Mouse (Mus musculus): ENCODE results near the gene Ccdc77. TPM values are rescaled to one million over a fixed set of nuclear protein-coding genes. Genes with fewer than 3 reads are reported as not detected.

Ccdc77 gene
- total and polyA plus RNA-seq, 3 experiments = 14.4 to 17.9 TPM; not detected in 1

DNA sequence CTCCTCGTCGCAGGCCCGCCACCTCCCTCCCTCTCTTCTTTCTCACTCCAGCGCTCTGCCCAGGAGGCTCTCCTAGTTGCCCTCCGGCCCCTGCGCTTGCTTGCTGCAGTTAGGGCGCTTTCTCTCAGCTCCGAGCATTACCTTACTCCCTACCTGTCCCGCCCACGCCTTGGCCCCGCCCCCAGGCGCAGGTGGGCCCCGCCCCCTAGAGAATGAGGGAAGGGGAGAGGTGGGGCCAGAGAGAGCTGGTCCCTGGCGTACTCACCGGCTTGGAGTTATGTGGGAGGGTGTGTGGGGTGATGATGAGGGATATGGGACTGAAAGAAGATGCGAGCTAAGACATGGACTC, 69.4 kb downstream of the Ccdc77 start:
- Histone ChIP-seq H3K36me3 (ENCODE audit: control insufficient read depth in 1 of 2, insufficient read depth in 2 of 2, low read length in 2 of 2) (no peaks in the 10 kb centered on the region), H3K27me3 (ENCODE audit: control insufficient read depth in 1 of 2, insufficient read depth in 2 of 2, low read length in 2 of 2) (peaks cover 0 to 2% of the 10 kb centered on the region in 2 experiments; a peak in 2 of 4 replicates), H3K4me3 (ENCODE audit: control insufficient read depth in 1 of 2, insufficient read depth in 1 of 2, low read depth in 2 of 2, low read length in 2 of 2) (no peak overlapping the region), H3K9me3 (replicated peaks; ENCODE audit: insufficient read depth, low read length) (no peaks in the 10 kb centered on the region), H3K27ac (ENCODE audit: control insufficient read depth, low read depth, low read length) (no peak overlapping the region), H3K9ac (ENCODE audit: control insufficient read depth, low read depth, low read length, poor library complexity, severe bottlenecking) (no peak overlapping the region), H3K4me1 (ENCODE audit: control insufficient read depth in 1 of 2, insufficient read depth in 2 of 2, low read length in 2 of 2) (no peaks in the 10 kb centered on the region), H3K79me2 (ENCODE audit: control insufficient read depth, insufficient read depth, low read length, poor library complexity) (no peaks in the 10 kb centered on the region)
- DNase-seq (ENCODE audit: low read depth, low spot score) = no peak
- TF ChIP-seq POLR2A (IDR thresholded peaks at IDR 0.05; ENCODE audit: control insufficient read depth in 1 of 2, insufficient read depth in 1 of 2, low read depth in 1 of 2, low read length in 2 of 2, poor library complexity in 1 of 2) (no peak), TBP (IDR thresholded peaks at IDR 0.05; ENCODE audit: low read depth, low read length) (no peak), GABPA (IDR thresholded peaks at IDR 0.05; ENCODE audit: low read depth, low read length) (no peak), MEF2A (IDR thresholded peaks at IDR 0.05; ENCODE audit: extremely low read depth, insufficient replicate concordance, low read depth, low read length, poor library complexity, severe bottlenecking) (no peak), UBTF (IDR thresholded peaks at IDR 0.05; ENCODE audit: borderline replicate concordance, insufficient read depth, low read depth, low read length) (no peak), ETS1 (IDR thresholded peaks at IDR 0.05; ENCODE audit: low read depth, low read length) (no peak), POLR2AphosphoS5 (IDR thresholded peaks at IDR 0.05; ENCODE audit: borderline replicate concordance, low read depth, low read length) (no peak), TAL1 (IDR thresholded peaks at IDR 0.05; ENCODE audit: low read length) (no peak)

- no peak for TF ChIP-seq USF1 (IDR thresholded peaks at IDR 0.05; ENCODE audit: low read depth, low read length)
- no peak for TF ChIP-seq ETS1 (IDR thresholded peaks at IDR 0.05; ENCODE audit: low read depth, low read length)
- no peak for TF ChIP-seq MAZ (IDR thresholded peaks at IDR 0.05; ENCODE audit: low read depth, low read length)
- H3K27ac ChIP-seq (ENCODE audit: control insufficient read depth, low read depth, low read length) = no peak within 1 kb of the TSS
- no peak for DNase-seq (ENCODE audit: low read depth, low spot score)
- no peaks in the 10 kb centered on the region for H3K36me3 ChIP-seq (ENCODE audit: control insufficient read depth in 1 of 2, insufficient read depth in 2 of 2, low read length in 2 of 2)
- H3K27me3 ChIP-seq (ENCODE audit: control insufficient read depth in 1 of 2, insufficient read depth in 2 of 2, low read length in 2 of 2) = peaks cover 2% of the 10 kb centered on the region in 2 experiments; a peak in 3 of 4 replicates
- H3K4me1 ChIP-seq (ENCODE audit: control insufficient read depth in 1 of 2, insufficient read depth in 2 of 2, low read length in 2 of 2) = no peaks in the 10 kb centered on the region
- no peaks in the 10 kb centered on the region for H3K9me3 ChIP-seq (replicated peaks; ENCODE audit: insufficient read depth, low read length)
- no peak within 1 kb of the TSS for H3K9ac ChIP-seq (ENCODE audit: control insufficient read depth, low read depth, low read length, poor library complexity, severe bottlenecking)
- no peaks in the 10 kb centered on the region for H3K79me2 ChIP-seq (ENCODE audit: control insufficient read depth, insufficient read depth, low read length, poor library complexity)
- no peak within 1 kb of the TSS for H3K4me3 ChIP-seq (ENCODE audit: control insufficient read depth in 1 of 2, insufficient read depth in 1 of 2, low read depth in 2 of 2, low read length in 2 of 2)
Observed at GRCm38 (mm10) chr6:120294056-120294784, 70.0 kb downstream of the Ccdc77 start, which contains the start of the genes D330020A13Rik and B4galnt3. Gene D330020A13Rik (plus strand): TSS chr6:120294364. Gene B4galnt3 (minus strand): TSS chr6:120294559.

DNA sequence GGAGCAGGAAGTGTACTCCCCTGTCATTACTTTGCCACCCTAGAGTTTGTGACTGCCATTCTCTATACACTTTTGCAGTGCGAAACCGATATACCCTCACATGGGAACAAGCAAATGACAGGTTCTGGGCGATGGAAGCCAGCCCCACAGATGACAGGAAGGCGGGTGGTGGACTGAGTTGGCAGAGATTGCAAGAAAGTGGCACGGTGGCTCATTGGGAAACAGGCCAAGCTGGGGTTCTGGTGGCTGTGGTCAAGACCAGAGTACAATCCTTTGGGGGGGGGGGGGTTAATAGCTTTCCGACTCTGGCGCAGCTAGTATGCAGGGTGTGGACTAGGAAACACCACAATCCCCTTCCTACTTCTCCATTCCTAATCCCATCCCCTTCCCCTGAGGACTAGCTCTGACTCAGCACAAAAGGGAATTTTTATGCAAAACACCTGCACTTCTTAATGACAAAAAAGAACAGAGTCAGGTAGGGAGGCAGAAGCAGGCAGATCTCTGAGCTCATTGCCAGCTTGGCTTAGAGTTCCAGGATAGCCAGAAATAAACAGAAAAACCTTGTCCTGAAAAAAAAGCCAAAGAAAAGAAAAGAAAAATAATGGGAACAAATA, 72.7 kb downstream of the Ccdc77 start:
- no peaks in the 10 kb centered on the region for H3K79me2 ChIP-seq (ENCODE audit: control insufficient read depth, insufficient read depth, low read length, poor library complexity)
- no peaks in the 10 kb centered on the region for H3K4me1 ChIP-seq (ENCODE audit: control insufficient read depth in 1 of 2, insufficient read depth in 2 of 2, low read length in 2 of 2)
- DNase-seq (ENCODE audit: low read depth, low spot score) = no peak
- no peak overlapping the region for H3K4me3 ChIP-seq (ENCODE audit: control insufficient read depth in 1 of 2, insufficient read depth in 1 of 2, low read depth in 2 of 2, low read length in 2 of 2)
- TF ChIP-seq CHD1 (IDR thresholded peaks at IDR 0.05; ENCODE audit: low read depth, low read length) (no peak), GATA1 (IDR thresholded peaks at IDR 0.05; ENCODE audit: low read depth, low read length) (no peak), MXI1 (IDR thresholded peaks at IDR 0.05; ENCODE audit: low read depth, low read length) (no peak), POLR2AphosphoS5 (IDR thresholded peaks at IDR 0.05; ENCODE audit: borderline replicate concordance, low read depth, low read length) (no peak), ZNF384 (IDR thresholded peaks at IDR 0.05; ENCODE audit: low read depth, low read length) (no peak), GABPA (IDR thresholded peaks at IDR 0.05; ENCODE audit: low read depth, low read length) (no peak), MAZ (IDR thresholded peaks at IDR 0.05; ENCODE audit: low read depth, low read length) (no peak), MYC (IDR thresholded peaks at IDR 0.05; ENCODE audit: low read depth, low read length) (no peak), ZMIZ1 (IDR thresholded peaks at IDR 0.05; ENCODE audit: low read depth, low read length) (no peak), ZC3H11A (IDR thresholded peaks at IDR 0.05; ENCODE audit: low read depth, low read length) (no peak), MAX (IDR thresholded peaks at IDR 0.05; ENCODE audit: low read length) (no peak), POLR2A (IDR thresholded peaks at IDR 0.05; ENCODE audit: control insufficient read depth in 1 of 2, insufficient read depth in 1 of 2, low read depth in 1 of 2, low read length in 2 of 2, poor library complexity in 1 of 2) (no peak), MEF2A (IDR thresholded peaks at IDR 0.05; ENCODE audit: extremely low read depth, insufficient replicate concordance, low read depth, low read length, poor library complexity, severe bottlenecking) (no peak), ZKSCAN1 (IDR thresholded peaks at IDR 0.05; ENCODE audit: low read depth, low read length) (no peak), TCF12 (IDR thresholded peaks at IDR 0.05; ENCODE audit: low read depth, low read length) (no peak)
- no peaks in the 10 kb centered on the region for H3K36me3 ChIP-seq (ENCODE audit: control insufficient read depth in 1 of 2, insufficient read depth in 2 of 2, low read length in 2 of 2)
- H3K9me3 ChIP-seq (replicated peaks; ENCODE audit: insufficient read depth, low read length) = no peaks in the 10 kb centered on the region
- H3K27me3 ChIP-seq (ENCODE audit: control insufficient read depth in 1 of 2, insufficient read depth in 2 of 2, low read length in 2 of 2) = peaks cover 6 to 8% of the 10 kb centered on the region in 2 experiments
- H3K9ac ChIP-seq (ENCODE audit: control insufficient read depth, low read depth, low read length, poor library complexity, severe bottlenecking) = no peak overlapping the region
- H3K27ac ChIP-seq (ENCODE audit: control insufficient read depth, low read depth, low read length) = no peak overlapping the region
